Mouse (Mus musculus) urinary bladder, postnatal 25 days (tissue): Measurements from ENCODE around the gene Egr4.
A peak's percentile ranks its signal among the peaks of the same experiment; 100 is the strongest.

ENCODE experiments used
- DNase-seq: peaks from one replicate; pipeline ENCODE4 v3.0.0; 2022; ENCODE audit warnings: low spot score

Gene Egr4

DNA sequence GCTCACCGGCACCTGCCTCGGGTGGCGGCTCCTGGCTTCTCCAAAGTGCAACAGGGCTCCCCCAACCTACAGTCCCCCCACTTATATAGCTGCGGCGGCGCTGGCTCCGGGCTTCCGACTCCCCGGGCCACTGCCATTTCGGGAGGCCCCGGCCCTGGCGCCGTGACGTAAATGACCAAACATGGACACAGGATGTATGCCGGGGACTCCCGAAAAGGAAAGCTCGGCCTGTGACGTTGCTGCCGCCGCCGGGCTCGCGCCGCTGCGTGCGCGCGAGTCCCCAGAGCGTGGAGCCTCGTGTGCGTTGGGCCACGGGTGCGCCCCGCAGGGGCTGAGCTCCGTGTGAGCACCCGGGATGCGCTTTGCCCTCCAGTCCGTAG is at the start of gene Egr4:
Egr4 (minus strand) TSS at position 59 of the 380 bp plus-strand sequence.
- DNase-seq: no peak

DNA sequence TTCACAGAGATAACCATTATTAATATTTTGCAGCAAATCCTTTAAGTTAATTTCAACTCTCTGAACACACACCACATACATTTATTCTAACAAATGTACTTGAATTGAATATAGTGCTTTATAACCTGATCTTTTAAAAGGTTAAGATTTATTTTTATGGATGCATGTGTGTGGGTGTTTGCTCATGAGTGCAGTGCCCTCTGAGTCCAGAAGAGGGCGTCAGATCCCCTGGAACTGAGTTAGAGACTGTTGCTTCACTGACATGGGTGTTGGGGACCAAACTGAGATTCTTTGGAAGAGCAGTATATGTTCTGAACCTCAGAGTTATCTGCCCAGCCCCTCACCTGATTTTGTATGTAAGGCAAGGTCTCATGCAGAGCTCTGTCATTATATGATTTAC is 49.0 kb upstream of the Egr4 start:
- DNase-seq: no peak

DNA sequence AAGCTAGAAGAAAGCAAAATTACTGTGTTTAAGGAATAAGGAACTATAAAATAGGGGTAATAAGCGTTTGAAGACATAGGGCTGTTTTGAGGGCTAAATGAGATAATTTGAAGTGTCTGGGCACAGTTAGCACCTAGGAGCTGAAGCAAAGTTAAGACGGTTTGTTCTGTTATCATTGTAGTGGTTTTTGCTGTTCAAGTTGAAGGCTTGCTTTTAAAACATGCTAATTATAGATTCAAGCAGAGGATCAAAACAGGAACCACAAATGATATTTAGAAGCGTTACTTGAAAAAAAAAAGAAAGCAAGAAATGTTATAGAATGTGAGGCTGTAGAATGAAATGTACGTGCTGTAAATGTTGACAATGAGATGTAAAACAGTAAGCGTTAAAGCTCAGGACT is 34.3 kb upstream of the Egr4 start:
- no peak for DNase-seq

DNA sequence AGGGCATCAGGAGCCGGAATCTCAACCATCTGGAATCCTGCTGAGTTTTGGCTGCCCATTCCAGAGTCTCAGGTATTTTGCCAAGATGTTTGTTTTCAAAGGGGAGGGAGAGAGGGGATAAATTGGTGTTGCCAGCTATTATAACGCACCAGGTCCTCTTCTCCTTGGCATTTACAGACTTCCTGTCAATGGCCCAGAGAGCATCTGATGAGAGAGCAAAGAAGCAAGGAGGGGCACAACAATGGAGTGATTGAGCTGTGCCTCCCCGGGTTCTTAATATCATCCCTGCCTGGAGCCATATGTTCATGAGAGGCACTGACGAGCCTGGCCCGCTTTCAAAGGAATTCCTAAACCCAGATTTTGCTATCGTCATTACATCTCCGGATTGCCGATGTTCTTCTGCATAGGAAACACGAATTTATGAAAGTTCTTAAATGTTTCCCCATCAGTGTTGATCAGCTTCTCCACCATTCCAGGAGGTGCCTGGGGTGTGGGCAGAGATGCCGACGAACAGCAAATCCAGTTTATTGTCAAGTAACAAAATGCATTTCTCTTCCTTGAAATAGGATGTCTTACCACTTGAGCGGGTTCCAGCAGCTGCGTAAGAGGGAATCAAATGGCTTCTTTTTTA is 31.0 kb upstream of the Egr4 start:
- no peak for DNase-seq

DNA sequence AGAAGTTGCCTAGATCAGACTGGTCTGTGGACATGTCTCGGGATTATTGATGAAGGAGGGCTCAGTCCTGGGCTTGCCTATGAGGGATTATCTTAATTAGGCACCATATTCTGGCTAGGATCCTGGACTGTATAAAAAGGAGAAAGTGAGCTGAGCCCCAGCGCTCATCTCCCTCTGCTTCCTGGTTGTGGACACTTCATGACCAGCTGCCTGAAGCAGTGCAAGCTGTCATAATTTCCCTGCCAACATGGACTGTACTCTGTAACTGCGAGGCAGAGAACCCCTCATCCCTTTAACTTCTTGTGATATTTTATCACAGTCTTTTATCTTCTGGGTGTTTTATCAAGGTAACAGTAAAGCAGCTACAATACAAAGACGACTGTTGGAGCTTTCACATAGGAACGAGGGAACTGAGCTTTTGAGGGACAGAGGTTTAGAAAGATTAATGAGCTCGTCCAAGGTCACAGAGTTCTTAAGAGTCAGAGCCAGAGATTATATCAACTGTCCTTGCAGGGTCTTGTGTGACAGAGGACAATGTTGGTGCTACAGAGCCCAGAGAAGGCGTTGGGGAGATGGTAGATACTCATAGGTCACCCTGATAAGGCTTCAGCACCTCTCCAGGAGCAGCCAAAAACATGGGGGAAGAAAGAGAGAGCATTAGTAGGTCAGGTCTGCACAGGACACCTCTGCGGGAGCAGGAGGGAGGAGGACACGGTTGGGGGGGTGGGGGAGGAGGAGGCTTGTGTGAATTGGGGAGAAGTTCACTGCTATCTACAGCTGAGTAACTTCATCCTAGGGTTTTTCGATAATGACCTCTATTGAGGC is 30.2 kb upstream of the Egr4 start:
- DNase-seq: no peak

DNA sequence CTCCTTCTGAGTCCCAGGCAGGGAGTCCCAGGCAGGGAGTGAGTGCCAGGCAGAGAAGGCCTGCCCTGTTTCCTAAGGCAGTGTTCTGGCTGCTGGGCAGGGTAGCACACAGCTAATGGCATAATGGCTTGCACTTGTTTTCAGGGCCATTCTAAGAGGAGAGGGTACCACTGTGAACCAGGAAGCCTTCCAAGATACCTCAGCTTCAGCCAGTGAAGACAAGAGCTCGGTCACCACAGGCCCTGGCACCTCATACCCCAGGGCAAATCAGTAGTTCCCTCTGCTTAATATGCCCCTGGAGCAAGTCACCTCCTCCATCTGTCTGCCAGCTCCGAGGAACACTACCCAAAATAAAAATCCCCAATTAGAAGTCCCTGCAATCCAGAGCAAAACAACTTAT is 9.4 kb upstream of the Egr4 start:
- DNase-seq: no peak

DNA sequence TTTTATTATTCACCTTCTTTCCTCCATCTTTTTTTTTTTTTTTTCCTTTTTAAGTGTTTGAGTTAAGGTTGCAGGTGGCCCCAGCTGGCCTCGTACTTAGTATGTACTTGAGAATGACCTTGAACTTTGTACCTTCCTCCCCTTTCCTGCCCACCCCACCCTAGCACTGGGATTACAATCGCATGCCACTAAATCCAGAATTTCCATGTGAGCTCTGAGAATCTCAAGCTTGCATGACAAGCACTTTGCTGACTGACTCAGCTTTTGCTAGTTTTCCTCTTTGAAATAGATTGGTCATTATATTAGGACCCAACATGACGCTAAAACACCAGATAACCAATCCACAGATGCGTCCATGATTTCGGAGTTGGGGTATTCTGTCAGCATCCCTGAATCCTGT is 8.6 kb upstream of the Egr4 start:
- DNase-seq: no peak

DNA sequence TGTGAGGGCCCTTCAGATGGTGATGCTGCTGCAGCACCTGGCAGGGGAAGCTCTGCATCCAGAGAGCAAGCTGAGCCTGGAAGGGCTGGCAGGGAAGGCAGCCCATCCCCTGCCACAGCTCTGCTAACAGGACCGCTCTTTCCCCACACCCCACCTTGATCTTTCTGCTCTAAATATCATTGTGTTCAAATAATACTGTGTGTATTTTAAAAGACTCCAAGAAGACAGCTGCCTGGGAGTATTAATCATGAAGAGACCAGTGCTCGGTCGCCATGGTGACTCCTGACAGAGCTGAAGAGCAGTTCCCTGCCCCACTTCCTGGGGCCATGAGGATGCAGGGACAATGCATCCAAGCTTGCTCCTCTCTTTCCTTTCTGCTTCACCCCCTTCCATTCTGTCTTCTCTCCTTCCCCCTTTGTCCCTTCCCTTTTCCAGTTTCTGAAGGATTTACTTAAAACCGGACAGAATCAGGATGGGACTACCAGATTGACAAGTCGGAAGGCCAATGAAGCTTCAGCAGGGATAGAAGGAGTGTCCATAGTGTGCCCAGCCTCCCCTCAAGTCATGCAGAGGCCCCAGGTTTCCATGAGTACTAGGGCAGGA is 4.8 kb upstream of the Egr4 start:
- DNase-seq: no peak

DNA sequence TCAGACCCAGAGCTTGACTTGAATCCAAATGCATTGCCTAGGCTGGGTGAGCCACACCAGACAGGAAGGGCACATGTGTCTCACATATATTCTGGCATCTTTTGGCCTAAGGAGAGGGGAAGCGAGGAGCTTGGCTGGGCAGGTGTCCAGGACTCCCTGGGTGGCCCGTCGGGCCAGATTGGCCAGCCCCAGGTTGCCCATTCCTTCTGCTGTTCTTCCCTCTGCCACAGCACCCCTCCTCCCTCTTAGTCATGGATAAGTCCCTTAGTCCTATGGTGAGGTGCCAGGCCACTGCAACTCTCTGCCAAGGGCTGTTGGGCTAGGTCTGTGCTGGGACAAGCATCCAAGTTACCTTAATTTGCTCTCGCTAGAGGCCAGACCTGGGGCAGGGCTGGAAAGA is 2.6 kb upstream of the Egr4 start:
- DNase-seq: no peak

DNA sequence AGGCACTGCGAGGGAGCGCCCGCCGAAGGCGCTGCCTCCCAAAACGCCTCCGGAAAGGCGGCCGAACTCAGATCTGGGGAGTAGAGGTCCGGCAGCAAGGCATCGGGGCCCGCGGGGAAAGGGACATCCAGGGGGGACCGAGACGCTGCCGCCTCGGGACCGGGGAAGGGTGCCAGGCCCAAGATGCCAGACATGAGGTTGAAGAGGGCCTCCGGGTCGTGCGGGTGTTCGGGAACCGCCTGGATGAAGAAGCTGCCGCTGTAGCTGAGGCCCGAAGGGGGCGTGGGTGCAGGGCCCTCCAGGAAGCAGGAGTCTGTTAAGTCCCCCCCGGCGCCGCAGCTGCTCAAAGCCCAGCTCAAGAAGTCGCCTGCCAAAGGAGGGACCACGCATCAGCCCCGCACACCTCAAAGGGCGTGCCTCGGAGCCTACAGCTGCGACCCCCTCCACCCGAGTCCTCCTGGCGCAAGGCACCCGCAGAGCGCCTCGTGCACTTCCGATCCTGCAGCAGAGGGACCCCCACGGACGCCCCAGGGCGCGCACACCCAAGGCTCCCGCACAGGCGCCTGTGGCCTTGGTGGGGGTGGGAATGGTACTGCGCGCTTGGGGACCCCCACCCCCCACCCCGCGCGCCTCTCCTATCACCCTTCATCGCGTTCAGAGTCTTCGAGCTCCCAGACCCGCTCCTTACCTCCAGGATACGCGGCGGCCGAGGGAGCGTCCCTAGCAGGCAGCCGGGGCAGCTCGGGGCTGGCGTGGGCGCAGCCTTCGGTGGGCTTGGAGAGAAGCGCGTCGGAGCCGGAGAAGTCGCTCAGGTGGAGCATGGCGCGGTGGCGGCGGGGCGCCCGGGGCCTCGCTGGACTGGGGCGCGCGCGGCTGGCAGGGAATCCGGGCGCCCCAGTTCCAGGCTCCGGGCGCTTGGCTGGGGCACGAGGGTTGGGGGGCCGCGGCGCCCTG is 535 bp downstream of the Egr4 start:
- no peak for DNase-seq

DNA sequence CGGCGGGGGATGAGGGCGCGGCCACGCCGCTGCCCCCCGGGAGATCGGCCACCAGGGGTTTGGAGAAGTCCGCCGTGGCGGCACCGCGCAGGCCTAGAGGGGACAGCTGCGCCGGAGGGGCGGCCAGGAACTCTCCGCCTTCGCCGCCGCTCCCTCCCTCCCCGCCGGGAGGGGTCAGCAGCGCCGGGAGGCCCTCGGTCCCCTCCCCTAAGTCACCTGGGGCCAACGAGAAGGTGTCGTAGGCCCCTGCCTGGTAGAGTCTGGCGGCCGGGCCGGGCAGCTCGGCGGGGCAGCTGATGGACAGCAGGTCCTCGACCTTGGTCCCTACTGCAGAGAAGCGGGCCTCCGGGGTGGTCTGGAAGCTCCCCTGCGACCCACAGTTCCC is 1.3 kb downstream of the Egr4 start:
- DNase-seq: no peak

DNA sequence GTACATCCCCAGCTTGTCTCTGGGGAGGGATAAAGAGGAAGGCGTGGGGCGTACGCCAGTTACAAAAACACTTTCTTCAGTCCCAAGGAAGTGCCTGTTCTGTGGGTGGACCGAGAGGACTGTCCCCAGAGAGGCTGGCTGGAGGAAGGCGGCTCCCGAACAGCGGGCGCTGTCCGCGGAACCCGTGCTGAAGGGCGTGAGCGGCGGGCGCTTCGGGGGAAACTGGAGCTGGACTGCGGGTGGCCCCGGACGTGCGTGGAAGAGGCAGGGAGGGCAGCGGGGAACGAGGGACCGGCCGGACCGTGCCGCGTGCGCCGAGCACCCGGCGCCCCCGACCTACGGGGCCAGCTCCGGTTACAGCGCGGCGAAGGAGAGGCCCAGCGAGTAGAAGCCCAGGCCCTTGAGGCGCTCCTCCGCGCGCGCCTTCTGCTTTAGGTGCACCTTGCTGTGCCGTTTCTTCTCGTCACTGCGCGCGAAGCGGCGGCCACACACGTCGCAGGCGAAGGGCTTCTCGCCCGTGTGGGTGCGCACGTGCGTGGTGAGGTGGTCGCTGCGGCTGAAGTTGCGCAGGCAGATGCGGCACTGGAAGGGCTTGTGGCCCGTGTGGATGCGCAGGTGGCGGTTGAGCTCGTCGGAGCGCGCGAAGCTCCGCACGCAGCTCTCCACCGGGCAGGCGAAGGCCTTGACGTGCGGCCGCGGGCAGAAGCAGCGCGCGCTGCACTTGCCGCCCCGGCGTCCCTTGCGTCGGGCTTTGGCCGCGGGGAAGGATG is 1.9 kb downstream of the Egr4 start:
- peak; percentile 49 for DNase-seq

DNA sequence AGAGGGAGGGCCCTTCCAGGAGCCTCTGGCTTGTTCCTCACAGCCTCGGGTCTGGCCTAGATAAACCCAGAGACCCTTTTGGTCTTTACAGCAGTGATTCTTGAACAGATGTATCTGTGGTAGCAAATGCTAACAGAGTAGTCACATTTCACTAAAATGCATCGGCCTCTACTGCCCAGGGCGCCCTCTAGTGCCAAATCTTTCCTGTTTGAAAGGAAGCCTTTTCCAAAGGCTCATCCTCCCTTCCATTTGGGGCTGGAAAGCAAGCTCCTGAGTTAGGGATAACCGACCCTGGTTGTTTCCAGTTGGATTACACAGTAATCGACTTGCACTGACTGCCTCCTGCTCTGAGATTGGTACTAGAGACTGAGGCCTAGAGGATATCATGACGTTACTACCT is 2.9 kb downstream of the Egr4 start:
- no peak for DNase-seq

DNA sequence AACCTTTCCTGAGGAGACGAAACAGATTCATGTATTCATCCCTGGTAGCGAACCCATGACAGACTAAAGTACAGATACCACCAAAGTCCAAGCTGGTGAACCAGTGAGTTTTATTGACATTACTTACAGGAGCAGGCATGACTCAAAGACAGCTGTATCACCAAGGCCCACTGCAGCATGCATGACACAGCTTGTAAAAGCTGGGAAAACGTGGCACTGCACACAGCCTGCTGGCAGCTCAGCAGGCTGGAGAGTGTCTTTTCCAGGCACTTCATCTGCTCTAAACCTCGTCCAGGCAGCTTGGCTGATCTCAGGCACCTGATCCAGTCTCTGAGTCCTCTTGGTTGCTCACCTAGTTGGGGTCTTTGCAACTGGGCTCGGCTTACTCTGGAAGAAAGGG is 4.8 kb downstream of the Egr4 start:
- DNase-seq: no peak

DNA sequence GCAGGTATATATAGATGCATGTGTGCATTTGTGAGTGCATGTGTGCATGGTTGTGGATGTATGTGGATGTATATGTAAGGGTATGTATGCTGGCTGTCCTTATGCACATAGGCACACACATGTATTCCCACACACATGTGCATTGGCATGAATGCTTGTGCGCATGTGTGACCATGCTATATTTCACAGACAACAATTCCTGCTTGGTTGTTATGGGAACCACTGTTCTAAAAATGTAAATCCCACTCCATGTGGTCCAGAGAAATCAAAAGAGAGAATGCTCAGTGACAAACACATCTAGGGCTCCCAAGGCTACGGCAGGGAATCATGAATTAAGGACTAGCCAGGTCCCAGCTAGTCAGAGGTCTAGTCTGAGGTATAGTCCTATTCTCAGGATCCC is 8.5 kb downstream of the Egr4 start:
- DNase-seq: no peak

DNA sequence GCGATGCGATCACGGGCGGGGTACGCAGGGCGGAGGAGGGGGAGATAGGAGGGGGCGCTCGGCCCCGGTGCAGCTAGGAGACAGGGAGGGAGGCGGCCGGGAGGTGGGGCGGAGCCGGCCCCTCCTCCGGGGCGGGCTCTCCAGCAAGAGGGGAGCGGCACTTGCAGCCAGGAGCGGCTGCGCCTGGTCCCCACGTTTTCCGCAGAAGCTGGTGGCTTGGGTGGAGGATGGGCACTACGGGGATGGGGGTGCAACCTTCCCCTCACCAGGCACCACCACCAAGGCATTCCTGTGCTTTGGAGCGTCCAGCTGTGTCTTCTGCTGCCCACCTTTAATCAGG is 10.5 kb downstream of the Egr4 start, which contains the start of gene Fbxo41:
Fbxo41 (minus strand) TSS at position 84 of the 340 bp plus-strand sequence.
- DNase-seq: no peak

DNA sequence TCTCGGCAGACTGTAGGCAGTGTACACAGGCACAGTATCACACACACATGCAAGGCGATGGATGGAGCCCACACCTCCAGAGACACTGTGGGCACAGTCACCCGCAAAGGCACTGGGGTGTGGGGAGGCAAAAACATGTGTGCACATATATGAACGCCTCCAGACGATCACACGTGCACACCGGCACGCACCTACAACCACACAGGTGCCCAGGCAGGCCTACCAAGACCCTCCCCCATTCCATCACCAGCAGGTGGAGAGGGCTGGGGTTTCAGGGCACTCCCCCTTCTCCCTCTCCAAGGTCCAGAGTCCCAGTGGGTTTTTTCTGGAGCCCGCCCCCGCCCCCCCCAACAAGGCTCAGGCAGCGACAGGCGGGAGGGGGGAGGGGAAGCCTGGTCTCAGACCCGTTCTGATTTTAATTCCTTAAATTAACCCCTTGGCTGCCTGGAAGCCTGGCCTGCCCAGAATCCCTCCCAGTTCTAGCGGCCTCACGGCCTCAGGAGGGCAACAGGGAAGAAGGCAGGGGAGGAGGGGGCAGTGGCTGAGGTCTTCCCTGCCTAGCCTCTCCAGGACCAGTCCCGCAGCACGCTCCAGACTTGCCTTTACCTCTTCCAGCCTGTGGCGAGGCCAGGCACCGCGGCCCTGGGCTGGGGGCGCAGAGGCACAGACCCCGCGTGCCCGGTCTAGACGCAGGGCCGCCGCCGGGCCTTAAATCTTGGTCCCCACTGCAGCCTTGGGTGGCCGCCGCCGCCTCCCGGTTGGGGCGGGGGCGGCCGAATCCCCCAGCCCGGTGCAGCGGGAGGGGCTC is 11.1 kb downstream of the Egr4 start:
- no peak for DNase-seq

DNA sequence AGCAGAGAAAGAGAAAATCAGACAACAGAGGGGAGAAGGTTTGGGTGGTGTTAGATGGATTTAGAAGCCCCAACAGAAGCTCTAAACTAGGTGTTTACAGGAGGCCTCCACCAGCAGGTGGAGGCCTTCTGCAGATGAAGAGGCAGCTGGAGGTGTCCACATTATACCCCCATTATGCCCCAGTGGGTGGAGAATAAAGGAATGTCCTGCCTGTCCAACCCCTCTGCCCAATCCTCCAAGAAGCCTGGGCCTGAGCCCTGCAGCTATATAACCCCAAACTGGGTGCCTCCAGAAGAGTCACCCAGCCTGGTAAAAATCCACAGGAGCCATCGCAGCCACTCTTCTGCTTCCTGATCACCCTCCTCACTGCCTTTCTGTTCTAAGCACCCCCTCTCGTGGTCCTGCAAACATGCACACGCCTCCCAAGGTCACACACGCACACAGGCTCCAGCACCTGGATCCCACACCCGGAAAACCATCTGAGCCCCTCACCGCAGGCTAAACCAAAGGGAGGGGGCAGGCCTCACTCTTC is 11.8 kb downstream of the Egr4 start:
- no peak for DNase-seq

DNA sequence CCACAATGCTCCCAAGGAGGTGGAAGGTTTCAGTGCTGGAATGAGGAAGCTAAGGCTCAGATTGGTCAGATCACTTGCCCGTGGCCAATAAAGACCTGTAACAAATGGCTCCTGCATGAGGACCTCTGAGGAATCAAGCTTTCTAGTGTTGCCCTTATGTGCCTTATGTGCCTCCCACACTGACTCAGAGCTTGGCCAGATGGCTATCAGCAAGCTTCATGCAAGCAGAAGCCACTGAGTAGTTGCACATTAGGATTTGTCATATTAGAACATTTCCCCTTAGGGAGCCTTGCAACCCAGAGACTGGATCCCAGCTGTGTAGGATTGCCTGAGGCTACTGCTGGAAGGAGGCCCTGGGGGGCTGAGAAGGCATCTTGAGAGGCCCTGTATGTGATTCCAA is 13.0 kb downstream of the Egr4 start:
- no peak for DNase-seq

DNA sequence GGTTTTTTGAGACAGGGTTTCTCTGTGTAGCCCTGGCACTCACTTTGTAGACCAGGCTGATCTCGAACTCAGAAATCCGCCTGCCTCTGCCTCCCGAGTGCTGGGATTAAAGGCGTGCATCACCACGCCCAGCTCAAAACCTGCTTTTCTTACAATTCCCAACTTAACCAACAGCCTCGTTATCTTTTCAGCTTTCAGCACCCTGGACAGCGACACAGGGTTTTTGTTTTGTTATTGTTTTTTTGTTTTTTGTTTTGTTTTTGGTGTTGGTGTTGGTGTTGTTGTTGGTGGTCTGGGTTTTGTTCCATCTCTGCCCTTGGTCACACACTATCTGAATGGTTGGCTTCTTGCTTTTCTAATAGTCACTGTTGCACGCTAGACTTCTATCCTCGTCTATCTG is 15.2 kb downstream of the Egr4 start:
- DNase-seq: no peak

DNA sequence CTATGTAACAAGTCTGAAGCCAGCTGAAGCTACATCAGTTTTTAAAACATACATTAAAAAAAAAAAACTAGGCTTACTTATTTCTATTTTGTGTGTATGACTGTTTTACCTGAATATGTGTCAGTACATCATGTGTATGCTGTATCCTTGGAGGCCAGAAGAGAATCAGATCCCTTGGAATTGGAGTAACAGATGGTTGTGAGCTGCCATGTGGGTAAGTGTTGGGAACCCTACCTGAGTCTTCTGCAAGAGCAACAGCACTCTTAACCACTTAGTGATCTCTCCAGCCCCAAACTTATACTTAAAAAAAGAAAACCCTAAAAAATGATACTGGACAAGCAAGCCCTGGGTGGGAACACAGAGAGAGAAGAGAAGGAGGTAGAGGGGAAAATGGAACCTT is 16.4 kb downstream of the Egr4 start:
- no peak for DNase-seq
